Mouse (Mus musculus) heart, adult 2 months (tissue): Measurements from ENCODE around the gene Csf2. TPM values are rescaled to one million over a fixed set of nuclear protein-coding genes. Genes with fewer than 3 reads are reported as not detected.

Experiments
- DNase-seq, 2 experiments: peaks; one replicate each; pipeline ENCODE4 v3.0.0; 2021
- H3K27ac ChIP-seq: fragments of 200-600 bp; 2 replicates; pipeline ENCODE4 v1.8.1; 2022
- H3K27me3 ChIP-seq: fragments of 200-500 bp; 2 replicates; pipeline ENCODE4 v1.6.1; 2012; ENCODE audit warnings: mild to moderate bottlenecking, low read length, inconsistent platforms, mixed read lengths; ENCODE audit not compliant: control insufficient read depth, insufficient read depth
- H3K36me3 ChIP-seq: fragments of 200-500 bp; 2 replicates; pipeline ENCODE4 v1.6.1; 2012; ENCODE audit warnings: low read length, inconsistent platforms; ENCODE audit not compliant: control insufficient read depth, insufficient read depth
- H3K4me1 ChIP-seq: fragments of 200-500 bp; 2 replicates; pipeline ENCODE4 v1.6.1; 2011; ENCODE audit warnings: low read length; ENCODE audit not compliant: control insufficient read depth, insufficient read depth
- H3K4me3 ChIP-seq: fragments of 200-600 bp; 2 replicates; pipeline ENCODE4 v1.8.1; 2022
- H3K79me2 ChIP-seq: fragments of 200-500 bp; replicated peaks from 2 replicates; pipeline ENCODE4 v1.6.1; 2012; ENCODE audit warnings: mild to moderate bottlenecking, inconsistent platforms, low read length, moderate library complexity, mixed read lengths; ENCODE audit not compliant: control insufficient read depth, insufficient read depth
- H3K9ac ChIP-seq: fragments of 200-500 bp; 2 replicates; pipeline ENCODE4 v1.6.1; 2012; ENCODE audit warnings: low read depth, mild to moderate bottlenecking, control low read depth, inconsistent platforms, low read length, mixed read lengths
- CTCF ChIP-seq: fragments of 200-600 bp; IDR thresholded peaks from 2 replicates; pipeline ENCODE4 v1.8.1; 2022; ENCODE audit warnings: antibody characterized with exemption, mild to moderate bottlenecking, moderate library complexity
- EP300 ChIP-seq: fragments of 200-500 bp; IDR thresholded peaks from 2 replicates; pipeline ENCODE4 v1.6.1; 2011; ENCODE audit warnings: low read depth, low read length, control low read depth; ENCODE audit not compliant: insufficient read depth
- POLR2A ChIP-seq: fragments of 200-500 bp; IDR thresholded peaks from 2 replicates; pipeline ENCODE4 v1.6.1; 2011; ENCODE audit warnings: mild to moderate bottlenecking, low read depth, low read length, control low read depth; ENCODE audit not compliant: insufficient read depth
- WGBS: fragments of 180-500 bp; shearing (Covaris S2); methylation state at CpG from one replicate; pipeline ENCODE4 v1.1.7; 2018; 5-methylcytosine and 5-hydroxymethylcytosine counted together
- intact Hi-C: fragments of 180-260 bp; cut with DNase I; formaldehyde crosslinking; loops from one replicate; pipeline ENCODE4 v1.15.1; 2025
- polyA plus RNA-seq: library from polyadenylated mRNA; depleted of rRNA; stranded (reverse); fragments of >200 nt; gene quantifications from 2 replicates; pipeline ENCODE4 v1.2.3, GENCODE M21; 2012
- total RNA-seq, 2 experiments: library from RNA; stranded (reverse); gene quantifications; 2 replicates each; pipeline ENCODE4 v1.2.3; 2021

The Csf2 gene
- total and polyA plus RNA-seq, 3 experiments: not detected

DNA sequence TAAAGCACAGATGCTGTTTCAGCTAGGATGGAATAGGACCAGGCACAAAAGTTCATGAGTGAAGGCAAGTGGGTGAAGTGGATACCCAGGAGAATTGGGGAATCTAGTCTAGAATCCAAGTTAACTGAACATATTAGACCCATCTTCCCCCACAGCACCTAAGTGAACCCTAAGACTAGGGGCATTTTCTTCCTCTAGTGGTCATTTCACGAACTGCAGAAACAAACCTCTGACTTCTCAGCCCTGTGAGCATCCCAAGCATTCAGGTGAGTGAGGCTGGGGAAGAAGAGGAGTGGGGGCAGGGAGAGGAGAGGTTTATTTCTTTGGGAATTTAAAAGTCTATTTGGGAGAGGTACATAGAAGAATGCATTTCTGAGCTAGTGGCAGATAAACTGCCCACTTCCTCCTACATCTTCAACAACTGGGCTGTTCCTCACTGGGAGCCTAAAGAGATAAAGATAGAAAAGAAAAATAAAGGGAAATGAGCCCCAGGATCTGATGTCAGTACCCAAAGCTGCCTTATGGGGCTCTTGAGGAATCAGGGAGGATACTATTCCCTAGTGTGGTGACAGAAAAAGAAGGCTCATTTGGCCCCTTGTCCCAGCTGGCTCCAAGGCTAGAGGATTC, 14.1 kb upstream of the Csf2 start:
- 23% methylated on average over 1 of the region's 1 CpGs for WGBS
- Histone ChIP-seq H3K79me2 (no peaks in the 10 kb centered on the region), H3K4me1 (no peaks in the 10 kb centered on the region), H3K27me3 (no peaks in the 10 kb centered on the region), H3K36me3 (no peaks in the 10 kb centered on the region), H3K27ac (no peak overlapping the region), H3K4me3 (no peak overlapping the region), H3K9ac (no peak overlapping the region)
- DNase-seq: no peak
- intact Hi-C loops: no loop called here
- no peak for TF ChIP-seq EP300
- TF ChIP-seq CTCF: peak; percentile 42
- no peak for TF ChIP-seq POLR2A

DNA sequence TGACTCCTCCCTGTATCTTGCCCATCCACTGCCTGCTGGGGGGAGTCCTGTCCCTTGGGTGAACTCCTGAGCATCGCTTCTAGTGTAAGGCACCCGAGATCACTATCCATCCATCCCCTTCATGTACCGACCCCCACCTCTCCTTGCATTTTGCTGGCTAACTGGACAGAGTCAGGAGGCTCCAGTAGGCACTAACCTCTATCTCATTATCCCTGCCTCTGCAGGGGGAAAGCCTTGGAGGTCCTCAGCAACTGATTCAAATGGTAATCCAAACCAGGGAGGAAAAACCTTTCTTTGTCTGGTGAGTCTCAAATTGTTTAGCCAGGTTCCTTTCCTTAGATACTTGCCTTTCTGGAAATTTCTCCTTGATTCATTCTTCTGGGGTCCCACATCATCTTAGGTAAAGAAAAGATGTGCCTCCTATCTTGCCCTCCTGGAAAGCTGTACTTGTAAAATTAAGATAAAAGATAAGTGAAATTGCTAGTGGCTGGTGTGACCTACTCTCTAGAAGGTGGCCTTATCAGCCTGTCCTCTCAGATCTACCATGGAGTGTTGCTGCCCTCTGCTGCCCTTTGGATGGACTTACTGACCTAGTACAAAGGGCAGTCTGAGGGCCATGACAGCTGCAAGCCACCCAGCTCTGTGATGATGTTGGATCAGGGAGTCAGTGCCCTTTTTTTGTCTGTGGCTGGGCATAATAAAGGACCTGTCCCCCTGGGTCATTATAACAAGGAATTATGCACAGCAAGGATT, 7.3 kb upstream of the Csf2 start:
- intact Hi-C loops: loop anchor here (1.0 to 5.0 kb wide), 3 partner anchors 111 to 324 kb away; no protein-coding TSS in a partner anchor
- peak; percentile 77 to 78 for DNase-seq
- H3K79me2 ChIP-seq: no peaks in the 10 kb centered on the region
- TF ChIP-seq CTCF: peak; percentile 83
- no peak for TF ChIP-seq POLR2A
- TF ChIP-seq EP300: peak; percentile 88
- 72% methylated on average over 3 of the region's 3 CpGs for WGBS
- H3K27ac ChIP-seq: no peak overlapping the region
- no peaks in the 10 kb centered on the region for H3K36me3 ChIP-seq
- H3K27me3 ChIP-seq: no peaks in the 10 kb centered on the region
- H3K9ac ChIP-seq: no peak overlapping the region
- H3K4me3 ChIP-seq: no peak overlapping the region
- H3K4me1 ChIP-seq: no peaks in the 10 kb centered on the region; the same call in 1 of the 2 replicates

DNA sequence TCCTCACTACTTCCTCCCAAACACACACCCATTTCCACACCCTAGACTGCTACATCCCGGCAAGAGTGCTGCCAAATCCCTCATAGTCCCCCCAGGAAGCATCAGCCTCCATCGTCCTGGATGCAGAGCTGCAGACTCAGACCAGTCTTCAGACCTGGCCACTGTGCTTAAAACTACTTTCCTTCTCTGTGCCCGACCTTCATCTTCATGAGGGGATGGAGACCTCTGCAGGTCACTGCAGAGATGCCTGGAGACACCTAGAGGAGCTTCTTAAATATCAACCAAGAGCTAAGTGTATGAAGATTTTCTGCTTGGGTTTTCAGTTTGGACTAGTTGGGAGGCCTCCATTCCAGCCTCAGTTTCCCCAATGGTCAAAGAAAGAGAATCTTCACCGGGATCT, 4.6 kb upstream of the Csf2 start:
- TF ChIP-seq EP300: peak; percentile 15; the same call in 1 of the 2 replicates
- no peak for TF ChIP-seq POLR2A
- peak; percentile 59 for TF ChIP-seq CTCF
- intact Hi-C loops: no loop called here
- no peak overlapping the region for H3K9ac ChIP-seq
- no peaks in the 10 kb centered on the region for H3K27me3 ChIP-seq
- DNase-seq: peak in 1 of 2 experiments; percentile 13
- 33% methylated on average over 4 of the region's 4 CpGs for WGBS
- no peaks in the 10 kb centered on the region for H3K36me3 ChIP-seq
- H3K4me1 ChIP-seq: no peaks in the 10 kb centered on the region; the same call in none of the 2 replicates
- H3K4me3 ChIP-seq: no peak overlapping the region
- H3K27ac ChIP-seq: no peak overlapping the region
- no peaks in the 10 kb centered on the region for H3K79me2 ChIP-seq

DNA sequence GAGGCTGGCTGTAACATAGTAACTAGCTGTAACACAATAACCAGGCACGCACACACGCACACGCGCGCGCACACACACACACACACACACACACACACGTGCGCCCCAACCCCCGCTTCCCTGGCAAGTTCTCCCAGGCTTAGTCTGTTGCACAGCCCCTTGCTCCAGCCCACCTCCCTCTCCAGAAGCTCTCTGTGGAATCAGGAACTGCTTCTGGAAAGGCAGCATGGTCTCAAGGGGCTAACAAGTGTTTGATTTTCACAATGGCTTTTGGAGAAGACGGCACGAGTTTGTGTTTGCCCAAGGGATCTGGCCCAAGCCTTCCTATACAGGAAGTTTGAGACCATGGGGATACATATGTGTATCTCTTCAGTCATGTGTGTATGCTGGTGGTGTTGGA, 1.1 kb upstream of the Csf2 start:
- TF ChIP-seq POLR2A (no peak), CTCF (no peak), EP300 (no peak)
- no peak overlapping the region for H3K9ac ChIP-seq
- no peaks in the 10 kb centered on the region; the same call in none of the 2 replicates for H3K4me1 ChIP-seq
- H3K36me3 ChIP-seq: no peaks in the 10 kb centered on the region
- DNase-seq: no peak
- 91% methylated on average over 11 of the region's 11 CpGs for WGBS
- H3K27me3 ChIP-seq: no peaks in the 10 kb centered on the region
- H3K4me3 ChIP-seq: no peak overlapping the region
- intact Hi-C loops: no loop called here
- H3K27ac ChIP-seq: no peak overlapping the region
- no peaks in the 10 kb centered on the region for H3K79me2 ChIP-seq

DNA sequence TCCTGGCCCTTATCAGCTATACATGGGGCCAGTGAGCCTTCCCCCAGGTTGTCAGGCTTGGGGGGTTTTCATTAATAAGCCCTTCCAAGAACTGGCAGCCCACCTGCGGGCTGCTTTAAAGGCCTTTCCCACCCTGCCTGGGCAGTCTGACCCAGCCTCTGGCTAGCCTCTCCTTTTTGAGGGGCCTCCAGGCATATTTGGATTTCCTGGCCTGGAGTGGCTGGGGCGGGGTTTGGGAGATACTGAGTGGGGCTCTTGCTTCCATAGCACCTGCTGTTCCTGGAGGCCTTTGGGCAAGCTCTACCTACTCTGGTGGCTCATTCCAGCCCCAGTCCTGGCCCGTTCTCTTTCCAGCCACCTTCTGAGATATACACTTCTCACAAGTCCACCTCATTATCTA, 281 bp upstream of the Csf2 start:
- Histone ChIP-seq H3K9ac (no peak overlapping the region), H3K79me2 (no peaks in the 10 kb centered on the region), H3K27ac (no peak overlapping the region), H3K4me3 (no peak overlapping the region), H3K36me3 (no peaks in the 10 kb centered on the region), H3K27me3 (no peaks in the 10 kb centered on the region), H3K4me1 (no peaks in the 10 kb centered on the region; the same call in none of the 2 replicates)
- WGBS: 89% methylated on average over 3 of the region's 3 CpGs
- intact Hi-C loops: no loop called here
- no peak for TF ChIP-seq CTCF
- TF ChIP-seq EP300: no peak
- TF ChIP-seq POLR2A: no peak
- no peak for DNase-seq

DNA sequence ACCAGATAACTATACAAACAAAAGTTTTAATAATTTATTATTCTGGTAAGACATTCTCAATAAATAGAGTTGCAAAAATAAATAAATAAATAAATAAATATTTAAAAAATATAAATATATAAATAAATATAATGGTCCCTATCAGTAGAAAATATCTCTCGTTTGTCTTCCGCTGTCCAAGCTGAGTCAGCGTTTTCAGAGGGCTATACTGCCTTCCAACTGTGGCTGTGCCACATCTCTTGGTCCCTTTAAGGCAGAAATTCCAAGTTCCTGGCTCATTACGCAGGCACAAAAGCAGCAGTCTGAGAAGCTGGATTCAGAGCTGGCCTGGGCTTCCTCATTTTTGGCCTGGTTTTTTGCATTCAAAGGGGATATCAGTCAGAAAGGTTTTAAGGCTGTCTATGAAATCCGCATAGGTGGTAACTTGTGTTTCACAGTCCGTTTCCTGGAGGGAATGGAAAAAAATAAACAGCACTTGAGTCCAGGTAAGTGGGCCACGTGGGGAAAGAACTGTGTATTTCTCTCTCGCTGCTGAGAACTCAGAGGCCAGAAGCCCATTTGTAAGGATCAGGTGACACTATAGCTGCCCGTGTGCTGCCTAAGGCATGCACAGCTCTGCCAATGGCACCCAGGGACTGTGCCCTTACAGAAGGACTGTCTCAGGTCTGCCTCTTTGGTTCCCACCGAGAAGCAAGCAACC, 2.1 kb downstream of the Csf2 start:
- DNase-seq: no peak
- no peak overlapping the region for H3K9ac ChIP-seq
- no peaks in the 10 kb centered on the region for H3K36me3 ChIP-seq
- H3K4me1 ChIP-seq: no peaks in the 10 kb centered on the region; the same call in 1 of the 2 replicates
- no peak for TF ChIP-seq EP300
- no peak for TF ChIP-seq POLR2A
- TF ChIP-seq CTCF: no peak
- H3K4me3 ChIP-seq: no peak overlapping the region
- no peaks in the 10 kb centered on the region for H3K27me3 ChIP-seq
- 80% methylated on average over 10 of the region's 10 CpGs for WGBS
- intact Hi-C loops: no loop called here
- no peak overlapping the region for H3K27ac ChIP-seq
- no peaks in the 10 kb centered on the region for H3K79me2 ChIP-seq
